Mouse (Mus musculus): ENCODE measurements around the gene Ctag2. TPM values are rescaled to one million over a fixed set of nuclear protein-coding genes. Genes with fewer than 3 reads are reported as not detected.

The Ctag2 gene
- not detected in 2 replicates for polyA plus RNA-seq (2012)

GRCm38 (mm10) chrX:65047344-65047743 lies at the start of gene Ctag2:
Gene Ctag2, plus strand, starts transcription at chrX:65047644.

